ENCODE assay signal across 27 mouse cellular contexts in genomic region chr11:104967862-104968261, GRCm38 (mm10).
A peak's percentile ranks its signal among the peaks of the same experiment; 100 is the strongest.
DNase-seq lines count a peak whose midpoint lies in the region; ATAC-seq and TF ChIP-seq lines count a peak whose summit lies in the region.
"Had no signal": no experiment of that assay in that cellular context is flagged by ENCODE, and none has a peak within 500 bp of the region (broad histone marks: within the 10 kb centered on the region; RNA-seq: fewer than 3 reads in every experiment).

No protein-coding gene starts in this region.

- DNase-seq in 416B (ENCODE audit: low read depth) (peak; percentile 11), MEL (ENCODE audit: low read depth, low spot score) (peak; percentile 36)
- DNase-seq in layer of hippocampus, adult 11-12 months (ENCODE audit: low spot score): no peak
- DNase-seq in adrenal gland, adult (ENCODE audit: inconsistent age in 2 of 2, low spot score in 1 of 2): no peak
- no peak for DNase-seq in lung, postnatal 14 days
- DNase-seq: adrenal gland, adult 8-10 months; adrenal gland, postnatal 14 days; adrenal gland, postnatal 36 days; B cell, adult 2 months; cerebellum, adult 11 months; cerebellum, adult 18-20 months; cerebellum, adult 8-10 months; cerebellum, adult 9-11 months; cerebellum, postnatal 14 days; cerebellum, postnatal 36 days; embryo, embryonic 11 days had no signal

- ATAC-seq in megakaryocyte progenitor cell, adult 5-6 weeks (replicated peaks; ENCODE audit: poor library complexity): peak; percentile 64; the same call in 1 of the 2 replicates
- ATAC-seq: CD4-positive, CD25-positive, alpha-beta regulatory T cell, adult 4 months; forebrain, embryonic 14.5 days; forebrain, embryonic 16.5 days had no signal

- no peaks in the 10 kb centered on the region for H3K4me1 ChIP-seq in MEL (ENCODE audit: control insufficient read depth in 1 of 2, insufficient read depth in 2 of 2, low read length in 2 of 2)
- H3K4me1 ChIP-seq: embryonic facial prominence, embryonic 13.5 days; embryonic facial prominence, embryonic 15.5 days had no signal

- no peak overlapping the region for H3K4me3 ChIP-seq in MEL (ENCODE audit: control insufficient read depth in 1 of 2, insufficient read depth in 1 of 2, low read depth in 2 of 2, low read length in 2 of 2)
- H3K4me3 ChIP-seq: embryonic facial prominence, embryonic 13.5 days; embryonic facial prominence, embryonic 15.5 days; erythroblast, embryonic 14.5 days; forebrain, embryonic 10.5 days; forebrain, embryonic 12.5 days had no signal

- no peaks in the 10 kb centered on the region for H3K79me2 ChIP-seq in MEL (ENCODE audit: control insufficient read depth, insufficient read depth, low read length, poor library complexity)

- no peak for TF ChIP-seq POLR2A in MEL (IDR thresholded peaks at IDR 0.05; ENCODE audit: control insufficient read depth in 1 of 2, insufficient read depth in 1 of 2, low read depth in 1 of 2, low read length in 2 of 2, poor library complexity in 1 of 2)

- H3K36me3 ChIP-seq in MEL (ENCODE audit: control insufficient read depth in 1 of 2, insufficient read depth in 2 of 2, low read length in 2 of 2): no peaks in the 10 kb centered on the region
- H3K36me3 ChIP-seq: embryonic facial prominence, embryonic 13.5 days; embryonic facial prominence, embryonic 15.5 days; forebrain, embryonic 10.5 days; forebrain, embryonic 12.5 days; G1E had no signal

- no peak for TF ChIP-seq RAD21 in MEL (IDR thresholded peaks at IDR 0.05; ENCODE audit: low read depth, low read length)

- TF ChIP-seq CTCF in MEL (IDR thresholded peaks at IDR 0.05 in 2 of 3, conservative IDR thresholded peaks at IDR 0.05 in 1 of 3; ENCODE audit: control insufficient read depth in 1 of 3, insufficient read depth in 1 of 3, low read depth in 2 of 3, low read length in 3 of 3, poor library complexity in 1 of 3, severe bottlenecking in 1 of 3): no peak

- no peak for TF ChIP-seq EP300 in MEL (IDR thresholded peaks at IDR 0.05; ENCODE audit: low read depth in 1 of 2, low read length in 2 of 2)

- no peak overlapping the region for H3K9ac ChIP-seq in MEL (ENCODE audit: control insufficient read depth, low read depth, low read length, poor library complexity, severe bottlenecking)
- H3K9ac ChIP-seq: embryonic facial prominence, embryonic 13.5 days; embryonic facial prominence, embryonic 15.5 days; forebrain, embryonic 12.5 days had no signal

- H3K27ac ChIP-seq in MEL (ENCODE audit: control insufficient read depth, low read depth, low read length): no peak overlapping the region
- H3K27ac ChIP-seq: embryonic facial prominence, embryonic 13.5 days; embryonic facial prominence, embryonic 15.5 days; forebrain, embryonic 10.5 days; forebrain, embryonic 12.5 days had no signal

- no peaks in the 10 kb centered on the region for H3K9me3 ChIP-seq in MEL (replicated peaks; ENCODE audit: insufficient read depth, low read length)
- H3K9me3 ChIP-seq: embryonic facial prominence, embryonic 13.5 days; embryonic facial prominence, embryonic 15.5 days; forebrain, embryonic 10.5 days; forebrain, embryonic 12.5 days; G1E had no signal

- peaks cover 2 to 5% of the 10 kb centered on the region in 2 experiments for H3K27me3 ChIP-seq in MEL (ENCODE audit: control insufficient read depth in 1 of 2, insufficient read depth in 2 of 2, low read length in 2 of 2)
- H3K27me3 ChIP-seq: CH12.LX; embryonic facial prominence, embryonic 13.5 days; embryonic facial prominence, embryonic 15.5 days; forebrain, embryonic 12.5 days had no signal

TF ChIP-seq in MEL, 35 proteins besides CTCF, POLR2A, EP300 and RAD21:
- TF ChIP-seq MYC (IDR thresholded peaks at IDR 0.05; ENCODE audit: low read depth, low read length): no peak
- no peak for TF ChIP-seq POLR2AphosphoS2 (IDR thresholded peaks at IDR 0.05; ENCODE audit: low read length)
- no peak for TF ChIP-seq POLR2AphosphoS5 (IDR thresholded peaks at IDR 0.05; ENCODE audit: borderline replicate concordance, low read depth, low read length)
- no peak for TF ChIP-seq ZMIZ1 (IDR thresholded peaks at IDR 0.05; ENCODE audit: low read depth, low read length)
TF ChIP-seq in MEL: peak in this region for 0.

Comparison
In these comparisons a context has a peak if more than half of its experiments do, and no peak if none do; other contexts are left out.
1. DNase-seq: peak in 416B (single experiment) and MEL (single experiment); none in layer of hippocampus, adult 11-12 months (single experiment), adrenal gland, adult (0 of 2) and lung, postnatal 14 days (single experiment).